Mouse (Mus musculus) Muller cell, postnatal 12 days (primary cell): ENCODE measurements around the gene Hfe2.
"Not testable (repeated sequence)": the region's sequence is repeated elsewhere in the genome, so short reads cannot be mapped to it uniquely, and the experiment has no call there.

Experiments used
- DNase-seq: peaks from one replicate; pipeline ENCODE4 v3.0.0-alpha.2; 2015; ENCODE audit errors: inconsistent ontology term

Hfe2 gene

GRCm38 (mm10) chr3:96496216-96496615, 28.8 kb upstream of the Hfe2 start:
- no peak for DNase-seq

- DNase-seq = not testable (repeated sequence)
Measured at GRCm38 (mm10) chr3:96496620-96497275, 28.2 kb upstream of the Hfe2 start.

- DNase-seq = peak; percentile 93
Measured at GRCm38 (mm10) chr3:96497451-96498028, 27.4 kb upstream of the Hfe2 start.

GRCm38 (mm10) chr3:96498476-96499245, 26.3 kb upstream of the Hfe2 start:
- no peak for DNase-seq

- DNase-seq = peak; percentile 86
Measured at GRCm38 (mm10) chr3:96499481-96500288, 25.3 kb upstream of the Hfe2 start.

- peak; percentile 95 for DNase-seq
Measured at GRCm38 (mm10) chr3:96500289-96500621, 24.7 kb upstream of the Hfe2 start.

- no peak for DNase-seq
Measured at GRCm38 (mm10) chr3:96500691-96501265, 24.2 kb upstream of the Hfe2 start.

GRCm38 (mm10) chr3:96501391-96502115, 23.4 kb upstream of the Hfe2 start:
- peak; percentile 88 for DNase-seq

GRCm38 (mm10) chr3:96502181-96503082, 22.5 kb upstream of the Hfe2 start:
- DNase-seq = peak; percentile 44

GRCm38 (mm10) chr3:96503083-96503450, 21.9 kb upstream of the Hfe2 start:
- DNase-seq = peak; percentile 65

- no peak for DNase-seq
Measured at GRCm38 (mm10) chr3:96503946-96504345, 21.0 kb upstream of the Hfe2 start.

- DNase-seq = no peak
Measured at GRCm38 (mm10) chr3:96504931-96505330, 20.0 kb upstream of the Hfe2 start.

GRCm38 (mm10) chr3:96506396-96507047, 18.4 kb upstream of the Hfe2 start:
- DNase-seq = no peak

- DNase-seq = not testable (repeated sequence)
Measured at GRCm38 (mm10) chr3:96507966-96508365, 17.0 kb upstream of the Hfe2 start.

GRCm38 (mm10) chr3:96520171-96520570, 4.8 kb upstream of the Hfe2 start:
- no peak for DNase-seq

GRCm38 (mm10) chr3:96522149-96522548, 2.8 kb upstream of the Hfe2 start:
- no peak for DNase-seq

- DNase-seq = no peak
Measured at GRCm38 (mm10) chr3:96524028-96524810, 753 bp upstream of the Hfe2 start.

- no peak for DNase-seq
Measured at GRCm38 (mm10) chr3:96526013-96526762, 1.2 kb downstream of the Hfe2 start.
